Mouse (Mus musculus): Measurements from ENCODE around the gene Clca3b. TPM values are rescaled to one million over a fixed set of nuclear protein-coding genes. Genes with fewer than 3 reads are reported as not detected.
"Not testable (repeated sequence)": the region's sequence is repeated elsewhere in the genome, so short reads cannot be mapped to it uniquely, and the experiment has no call there.

Gene Clca3b
- polyA plus RNA-seq, 1 experiment from 2014 or later: not detected

- H3K9me3 ChIP-seq: no peaks in the 10 kb centered on the region
- no peaks in the 10 kb centered on the region for H3K27me3 ChIP-seq
- H3K9ac ChIP-seq: no peak overlapping the region
- no peak overlapping the region for H3K4me3 ChIP-seq
- H3K27ac ChIP-seq: no peak overlapping the region
- no peak for ATAC-seq (ENCODE audit: insufficient number of reproducible peaks, low FRiP score, low TSS enrichment, low read depth)
- no peaks in the 10 kb centered on the region for H3K36me3 ChIP-seq
- no peak overlapping the region for H3K4me2 ChIP-seq
- 33% methylated on average over 3 of the region's 3 CpGs for WGBS
- H3K4me1 ChIP-seq: no peaks in the 10 kb centered on the region
These were observed 37.3 kb downstream of the Clca3b start for GRCm38 (mm10) chr3:144811821-144812220.

DNA sequence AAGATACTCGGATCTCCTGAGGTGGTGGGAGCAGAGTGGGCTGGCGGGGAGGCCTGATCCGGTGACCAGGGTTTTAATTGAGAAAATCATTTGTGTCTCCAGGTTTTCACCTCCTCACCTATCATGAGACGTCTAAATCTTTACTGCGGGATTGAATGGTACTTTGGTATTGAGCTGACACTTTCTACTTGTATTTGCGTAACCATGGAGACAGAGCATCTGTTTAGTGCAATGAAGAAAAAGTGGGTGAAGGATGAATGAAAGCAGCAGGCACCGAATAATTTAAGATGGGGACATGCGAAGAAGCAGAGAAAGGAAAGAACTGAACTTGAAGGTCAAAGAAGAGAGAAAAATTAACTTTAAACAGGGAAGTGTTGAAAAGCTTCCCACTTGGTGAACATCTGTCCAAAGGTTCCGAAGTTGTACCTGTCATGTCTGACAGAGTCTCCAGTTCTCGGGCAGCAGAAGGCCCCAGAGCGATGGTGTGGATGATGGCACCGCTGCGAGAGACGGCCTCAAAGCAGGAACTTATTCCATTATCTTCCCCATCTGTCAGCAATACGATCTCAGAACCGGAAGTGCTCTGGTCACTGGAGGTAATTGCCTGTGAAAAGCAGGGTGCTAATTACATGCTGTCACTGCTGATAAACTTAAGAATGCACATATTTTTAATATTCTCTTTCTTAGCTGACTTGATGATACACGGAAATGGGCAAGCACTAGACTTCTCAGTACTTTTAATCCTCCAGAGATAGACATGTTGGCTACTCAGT lies 40.8 kb downstream of the Clca3b start:
- ATAC-seq (ENCODE audit: insufficient number of reproducible peaks, low FRiP score, low TSS enrichment, low read depth); H3K9me3 ChIP-seq: not testable (repeated sequence)
- 57% methylated on average over 16 of the region's 17 CpGs for WGBS

DNA sequence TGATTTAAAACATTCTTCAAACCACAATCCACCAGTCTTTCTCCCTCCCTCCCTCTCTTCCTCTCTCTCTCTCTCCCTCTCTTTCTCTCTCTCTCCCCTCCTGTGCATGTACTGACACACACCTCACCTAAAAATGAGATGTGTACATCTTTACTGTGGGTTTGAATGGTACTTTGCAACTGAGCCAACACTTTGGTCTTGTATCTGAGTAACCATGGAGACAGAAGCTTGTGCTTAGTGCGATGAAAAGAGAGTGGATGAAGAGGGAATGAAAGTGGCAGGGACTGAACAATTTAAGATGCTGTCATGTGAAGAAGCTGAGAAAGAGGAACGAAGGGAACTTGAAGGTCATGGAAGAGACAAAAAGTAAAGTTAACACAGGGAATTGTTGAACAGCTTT lies 42.5 kb downstream of the Clca3b start:
- 79% methylated on average over 2 of the region's 2 CpGs for WGBS
- H3K36me3 ChIP-seq: not testable (repeated sequence)

More for the DNA sequence above, 40.8 kb downstream of the Clca3b start:
- H3K27ac ChIP-seq, H3K4me2 ChIP-seq, H3K9ac ChIP-seq, H3K4me1 ChIP-seq, H3K27me3 ChIP-seq, H3K4me3 ChIP-seq, H3K36me3 ChIP-seq: not testable (repeated sequence)

DNA sequence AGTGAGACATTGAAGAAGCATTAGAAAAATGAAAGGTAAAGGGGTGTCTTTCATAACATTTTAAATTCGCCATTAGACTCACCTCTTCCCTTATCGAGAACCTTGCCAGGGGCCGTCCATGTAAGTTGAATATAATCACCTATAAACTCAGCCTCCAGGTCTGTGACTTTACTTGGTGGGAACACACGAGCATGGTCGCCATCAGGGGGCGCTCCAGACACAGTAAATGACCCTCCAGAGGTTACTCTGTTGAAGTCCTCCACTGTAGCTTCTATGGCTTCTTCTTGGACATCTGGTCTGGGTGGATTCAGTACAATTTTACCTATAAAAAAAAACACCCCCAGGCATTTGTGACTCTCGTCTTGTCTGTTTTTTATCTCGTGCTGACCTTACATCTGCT lies 47.3 kb downstream of the Clca3b start:
- ATAC-seq (ENCODE audit: insufficient number of reproducible peaks, low FRiP score, low TSS enrichment, low read depth): no peak
- H3K9ac ChIP-seq: no peak overlapping the region
- H3K4me3 ChIP-seq: no peak overlapping the region
- H3K9me3 ChIP-seq: no peaks in the 10 kb centered on the region
- H3K36me3 ChIP-seq: no peaks in the 10 kb centered on the region
- no peaks in the 10 kb centered on the region for H3K4me1 ChIP-seq
- 27% methylated on average over 8 of the region's 8 CpGs for WGBS
- H3K27ac ChIP-seq: no peak overlapping the region
- no peaks in the 10 kb centered on the region for H3K27me3 ChIP-seq
- H3K4me2 ChIP-seq: no peak overlapping the region

More for the DNA sequence above, 42.5 kb downstream of the Clca3b start:
- not testable (repeated sequence) for H3K4me2 ChIP-seq; H3K4me1 ChIP-seq; H3K27me3 ChIP-seq; H3K9ac ChIP-seq; H3K9me3 ChIP-seq; H3K27ac ChIP-seq; ATAC-seq (ENCODE audit: insufficient number of reproducible peaks, low FRiP score, low TSS enrichment, low read depth); H3K4me3 ChIP-seq

- Histone ChIP-seq H3K27ac (no peak overlapping the region), H3K4me3 (no peak overlapping the region), H3K36me3 (no peaks in the 10 kb centered on the region), H3K4me1 (no peaks in the 10 kb centered on the region), H3K9ac (no peak overlapping the region), H3K9me3 (no peaks in the 10 kb centered on the region), H3K27me3 (no peaks in the 10 kb centered on the region), H3K4me2 (no peak overlapping the region)
- no peak for ATAC-seq (ENCODE audit: insufficient number of reproducible peaks, low FRiP score, low TSS enrichment, low read depth)
- 71% methylated on average over 11 of the region's 11 CpGs for WGBS
These were observed 63.7 kb downstream of the Clca3b start for GRCm38 (mm10) chr3:144785181-144786148.

Other genes with a start within 250 kb of the Clca3b start
- 121 and 135 TPM in 2 replicates for gene Sh3glb1, start 129.0 kb downstream of the Clca3b start, polyA plus RNA-seq (2015; fragmentation: Nextera tagmentation; extraction: Ambion mirVana)
- gene Clca3a1, start 88.4 kb downstream of the Clca3b start, polyA plus RNA-seq (2015; fragmentation: Nextera tagmentation; extraction: Ambion mirVana): 0.94 and 0.97 TPM in 2 replicates
- 0.45 and 0.55 TPM in 2 replicates for gene Clca3a2, start 29.9 kb downstream of the Clca3b start, polyA plus RNA-seq (2015; fragmentation: Nextera tagmentation; extraction: Ambion mirVana)
- not detected in 2 replicates for gene Clca4b, start 83.2 kb upstream of the Clca3b start, polyA plus RNA-seq (2015; fragmentation: Nextera tagmentation; extraction: Ambion mirVana)
- 0.05 TPM in 1 of 2 replicates, not detected in the other for gene Clca4a, start 125.7 kb upstream of the Clca3b start, polyA plus RNA-seq (2015; fragmentation: Nextera tagmentation; extraction: Ambion mirVana)
- gene Clca1, start 183.4 kb upstream of the Clca3b start, polyA plus RNA-seq (2015; fragmentation: Nextera tagmentation; extraction: Ambion mirVana): 0.33 TPM in 1 of 2 replicates, not detected in the other

Measured in limb, embryonic 15.5 days (tissue).